Mouse (Mus musculus) G1E-ER4 (cell line): Measurements from ENCODE around the gene Krtap4-1. TPM values are rescaled to one million over a fixed set of nuclear protein-coding genes. Genes with fewer than 3 reads are reported as not detected.
"Not testable (repeated sequence)": the region's sequence is repeated elsewhere in the genome, so short reads cannot be mapped to it uniquely, and the experiment has no call there.

Source experiments
- GATA1 ChIP-seq: IDR thresholded peaks from one replicate; pipeline ENCODE4 v1.8.0; 2012; ENCODE audit warnings: low read length, inconsistent platforms
- polyA plus RNA-seq: library from polyadenylated mRNA; stranded (reverse); fragments of >175 nt; gene quantifications from 2 replicates; pipeline ENCODE4 v1.2.3, GENCODE M21; 2012

Gene Krtap4-1
- polyA plus RNA-seq: not detected in 2 replicates

DNA sequence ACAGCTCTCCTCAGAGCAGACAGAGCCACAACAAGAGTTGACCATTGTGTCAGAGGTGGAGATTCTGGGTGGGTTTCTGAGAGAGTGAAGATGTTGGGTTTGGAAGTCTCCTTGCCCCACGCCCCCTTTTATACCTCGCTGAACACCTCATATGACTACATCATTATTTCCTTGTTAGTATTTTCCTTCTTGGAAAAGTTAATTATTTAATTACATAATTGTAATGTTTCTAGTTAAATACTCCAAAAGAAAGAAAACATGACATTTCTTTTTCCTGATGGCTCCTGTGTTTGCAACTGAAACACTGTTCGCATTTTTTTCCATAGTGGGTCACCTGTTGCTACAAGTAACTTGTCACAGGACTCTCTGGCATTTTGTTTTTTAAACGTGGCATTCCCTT, at the start of gene Krtap4-1:
Gene Krtap4-1 (minus strand): TSS at position 101 of the 400 bp plus-strand sequence.
- TF ChIP-seq GATA1: no peak

DNA sequence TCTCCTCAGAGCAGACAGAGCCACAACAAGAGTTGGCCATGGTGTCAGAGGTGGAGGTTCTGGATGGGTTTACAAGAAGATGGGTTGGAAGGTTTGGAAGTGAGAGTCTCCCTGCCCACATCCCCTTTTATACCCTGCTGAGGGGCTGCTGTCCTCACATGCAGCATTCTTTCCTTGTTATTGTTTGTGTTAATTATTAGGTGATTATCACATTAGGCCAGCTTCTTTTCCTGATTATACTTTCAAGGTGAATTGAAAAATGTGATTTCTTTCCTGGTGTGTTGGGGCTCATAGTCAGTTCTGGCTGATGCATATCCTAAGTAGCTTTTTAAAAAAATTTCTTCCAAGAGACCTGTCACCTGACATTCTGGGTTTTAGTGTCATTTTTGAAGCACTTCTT, 37.8 kb upstream of the Krtap4-1 start, which contains the start of gene Krtap4-6:
Gene Krtap4-6 (minus strand): TSS at position 101 of the 400 bp plus-strand sequence.
- TF ChIP-seq GATA1: no peak

DNA sequence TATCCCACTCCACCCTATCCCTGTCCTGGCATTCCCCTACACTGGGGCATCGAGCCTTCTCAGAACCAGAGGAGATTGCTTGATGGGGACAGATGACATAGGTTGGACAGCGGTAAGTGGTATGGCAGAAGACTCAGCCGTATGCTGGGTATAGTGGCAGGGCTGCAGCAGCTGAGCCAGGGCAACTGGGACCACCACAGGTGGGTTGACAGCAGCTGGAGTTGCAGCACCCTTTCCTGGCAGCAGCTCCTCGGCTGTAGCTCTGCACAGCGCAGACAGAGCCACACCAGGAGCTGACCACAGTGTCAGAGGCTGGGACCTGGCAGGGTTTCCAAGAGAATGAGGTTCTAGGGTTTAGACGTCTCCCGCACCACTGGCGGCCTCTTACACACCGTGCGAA, 34.8 kb upstream of the Krtap4-1 start:
- TF ChIP-seq GATA1: no peak

- TF ChIP-seq GATA1: no peak
Measured at GRCm38 (mm10) chr11:99659256-99659655, 31.2 kb upstream of the Krtap4-1 start.

- TF ChIP-seq GATA1: not testable (repeated sequence)
Measured at GRCm38 (mm10) chr11:99658467-99659010, 30.5 kb upstream of the Krtap4-1 start, which contains the start of gene Gm11563. Gene Gm11563, minus strand, starts transcription at chr11:99658960.

DNA sequence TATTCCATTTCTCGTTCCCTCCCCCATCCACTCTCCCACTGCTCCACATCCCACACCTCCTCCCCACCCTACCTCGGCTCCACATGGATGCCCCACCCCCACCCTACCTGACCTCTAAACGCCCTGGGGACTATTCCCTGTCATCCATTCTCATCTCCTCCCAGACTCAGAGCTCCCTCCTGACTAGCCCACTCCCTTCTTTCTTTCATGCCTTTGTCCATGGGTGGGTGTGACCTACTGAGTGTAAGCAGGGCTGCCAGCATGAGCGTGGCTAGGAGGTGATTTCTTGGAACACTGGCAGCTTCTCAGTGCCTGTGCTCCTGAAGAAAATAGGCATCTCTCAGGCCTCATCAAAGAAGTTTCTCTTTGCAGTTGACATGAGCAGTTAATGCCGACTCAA, 29.0 kb upstream of the Krtap4-1 start:
- TF ChIP-seq GATA1: no peak

GRCm38 (mm10) chr11:99650136-99650535, 22.1 kb upstream of the Krtap4-1 start, which contains the start of gene Gm11555:
Gene Gm11555, minus strand, starts transcription at chr11:99650236.
- TF ChIP-seq GATA1: no peak

- no peak for TF ChIP-seq GATA1
Measured at GRCm38 (mm10) chr11:99646444-99646843, 18.4 kb upstream of the Krtap4-1 start.

- TF ChIP-seq GATA1: no peak
Measured at GRCm38 (mm10) chr11:99644351-99644750, 16.3 kb upstream of the Krtap4-1 start.

DNA sequence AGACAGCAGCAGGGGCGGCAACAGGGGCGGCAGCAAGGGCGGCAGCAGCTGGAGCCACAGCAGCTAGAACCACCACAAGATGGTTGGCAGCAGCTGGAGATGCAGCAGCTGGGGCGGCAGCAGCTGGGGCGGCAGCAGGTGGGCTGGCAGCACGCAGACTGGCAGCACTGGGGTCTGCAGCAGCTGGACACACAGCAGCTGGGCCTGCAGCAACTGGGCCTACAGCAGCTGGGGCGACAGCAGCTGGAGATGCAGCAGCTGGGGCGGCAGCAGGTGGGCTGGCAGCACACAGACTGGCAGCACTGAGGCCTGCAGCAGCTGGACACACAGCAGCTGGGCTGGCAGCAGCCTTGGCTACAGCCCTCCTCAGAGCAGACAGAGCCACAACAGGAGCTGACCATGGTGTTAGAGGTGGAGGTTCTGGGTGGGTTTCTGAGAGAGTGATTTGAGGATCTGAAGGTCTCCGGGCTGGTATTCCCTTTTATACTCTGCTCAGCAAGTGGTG, 15.6 kb upstream of the Krtap4-1 start, which contains the start of gene Krtap4-7:
Gene Krtap4-7 (minus strand): TSS at position 455 of the 505 bp plus-strand sequence.
- not testable (repeated sequence) for TF ChIP-seq GATA1

DNA sequence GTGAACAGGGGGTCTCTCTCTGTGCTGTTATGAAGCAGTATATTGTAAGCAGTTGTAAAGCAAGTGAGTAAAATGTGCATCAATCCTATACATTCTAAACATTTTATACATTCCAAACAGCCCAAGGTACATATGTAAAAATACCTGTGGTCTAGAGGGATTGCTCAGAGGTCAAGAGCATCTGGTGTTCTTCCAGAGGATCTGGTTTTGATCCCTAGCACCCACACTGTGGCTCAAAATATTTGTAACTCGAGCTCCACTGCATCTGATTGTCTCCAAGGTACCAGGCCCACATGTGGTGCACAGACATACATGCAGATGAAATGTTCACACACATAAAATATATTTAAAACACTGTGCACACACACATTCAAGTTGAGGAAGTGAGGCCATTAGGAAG, 12.9 kb upstream of the Krtap4-1 start:
- TF ChIP-seq GATA1: no peak

- TF ChIP-seq GATA1: no peak
Measured at GRCm38 (mm10) chr11:99637086-99637485, 9.0 kb upstream of the Krtap4-1 start.

GRCm38 (mm10) chr11:99634653-99635134, 6.7 kb upstream of the Krtap4-1 start, which contains the start of gene Krtap4-2:
Gene Krtap4-2, minus strand, starts transcription at chr11:99635084.
- TF ChIP-seq GATA1: no peak

- no peak for TF ChIP-seq GATA1
Measured at GRCm38 (mm10) chr11:99633293-99633692, 5.3 kb upstream of the Krtap4-1 start.

DNA sequence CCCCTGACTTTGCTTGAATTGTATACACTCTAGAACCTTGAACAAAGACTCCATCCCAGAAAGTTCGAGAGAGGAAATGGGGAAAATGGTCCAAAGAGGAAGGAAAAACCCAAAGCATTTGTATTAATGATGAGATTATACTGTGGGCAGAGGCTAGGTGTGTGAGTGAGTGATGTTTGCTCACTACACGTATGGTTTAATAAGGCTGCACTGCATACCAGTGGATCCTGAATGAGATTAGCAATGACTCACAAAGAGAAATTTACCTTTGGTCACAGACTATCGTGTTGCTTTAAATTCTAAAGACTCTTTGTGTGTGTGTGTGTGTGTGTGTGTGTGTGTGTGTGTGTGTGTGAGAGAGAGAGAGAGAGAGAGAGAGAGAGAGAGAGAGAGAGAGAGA, 2.9 kb upstream of the Krtap4-1 start:
- no peak for TF ChIP-seq GATA1

DNA sequence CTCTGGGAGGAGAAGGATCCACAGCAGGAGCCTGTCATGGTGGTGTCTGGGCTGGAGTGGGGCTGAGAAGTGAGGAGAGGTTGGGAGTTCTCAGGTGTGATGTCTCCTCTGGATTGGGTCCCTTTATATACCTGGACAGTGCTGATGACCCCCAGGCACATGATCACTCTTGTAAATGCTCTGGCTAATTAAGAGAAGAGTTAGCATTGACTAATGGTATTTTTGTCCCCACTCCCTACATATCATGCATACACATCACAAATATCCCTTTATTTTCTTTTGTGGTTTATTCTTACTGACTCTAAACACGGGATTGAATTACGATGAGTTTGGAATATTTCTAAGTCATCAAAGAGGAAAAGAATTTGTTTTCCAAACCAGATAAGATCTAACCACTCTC, 7.7 kb downstream of the Krtap4-1 start, which contains the start of gene Gm11562:
Gene Gm11562 (minus strand): TSS at position 101 of the 400 bp plus-strand sequence.
- TF ChIP-seq GATA1: no peak
